Mouse (Mus musculus) ES-E14 (cell line): ENCODE results near the gene Stip1. TPM values are rescaled to one million over a fixed set of nuclear protein-coding genes. Genes with fewer than 3 reads are reported as not detected.
A peak's percentile ranks its signal among the peaks of the same experiment; 100 is the strongest.

Experiments
- DNase-seq: peaks from one replicate; pipeline ENCODE4 v3.0.0-alpha.2; 2013; ENCODE audit warnings: low read depth, low spot score
- H3K27ac ChIP-seq: 2 replicates; pipeline ENCODE4 v1.5.1; 2012; ENCODE audit warnings: low read depth, mild to moderate bottlenecking, low read length, moderate library complexity, mixed read lengths; ENCODE audit not compliant: poor library complexity, insufficient read depth, severe bottlenecking
- H3K36me3 ChIP-seq: 2 replicates; pipeline ENCODE4 v1.6.1; 2012; ENCODE audit warnings: mild to moderate bottlenecking, low read length, moderate library complexity, mixed read lengths; ENCODE audit not compliant: control insufficient read depth, poor library complexity, insufficient read depth, severe bottlenecking
- H3K4me1 ChIP-seq, 2 experiments: fragments of 150-350 bp in 1 of 2; sonication (generic) in 1 of 2; 2 replicates each; pipeline ENCODE4 v1.6.1; 2012; ENCODE audit warnings: low read length in 2 of 2, mild to moderate bottlenecking in 1 of 2, mixed read lengths in 1 of 2; ENCODE audit not compliant: control insufficient read depth in 2 of 2, insufficient read depth in 2 of 2, poor library complexity in 1 of 2
- H3K4me3 ChIP-seq, 2 experiments: fragments of 150-350 bp in 1 of 2; sonication (generic) in 1 of 2; 2 replicates each; pipeline ENCODE4 v1.5.1; 2012; ENCODE audit warnings: low read length in 2 of 2, low read depth in 1 of 2, mild to moderate bottlenecking in 1 of 2, mixed read lengths in 1 of 2; ENCODE audit not compliant: insufficient read depth in 1 of 2, poor library complexity in 1 of 2, severe bottlenecking in 1 of 2
- H3K9ac ChIP-seq: 2 replicates; pipeline ENCODE4 v1.6.1; 2012; ENCODE audit warnings: low read depth, mild to moderate bottlenecking, low read length, mixed read lengths; ENCODE audit not compliant: poor library complexity, insufficient read depth, severe bottlenecking
- H3K9me3 ChIP-seq: fragments of 150-350 bp; sonication (generic); 2 replicates; pipeline ENCODE4 v1.6.1; 2012; ENCODE audit warnings: low read depth, mild to moderate bottlenecking, low read length; ENCODE audit not compliant: control insufficient read depth, insufficient read depth
- CHD2 ChIP-seq: IDR thresholded peaks from 2 replicates; pipeline ENCODE4 v1.6.1; 2014; ENCODE audit warnings: mild to moderate bottlenecking, low read depth, low read length, inconsistent platforms
- HCFC1 ChIP-seq: IDR thresholded peaks from 2 replicates; pipeline ENCODE4 v1.6.1; 2012; ENCODE audit warnings: low read length, inconsistent platforms, borderline replicate concordance; ENCODE audit not compliant: insufficient read depth
- MAFK ChIP-seq: IDR thresholded peaks from 2 replicates; pipeline ENCODE4 v1.6.1; 2014; ENCODE audit warnings: mild to moderate bottlenecking, low read depth, low read length, inconsistent platforms; ENCODE audit not compliant: insufficient read depth
- ZC3H11A ChIP-seq: IDR thresholded peaks from 2 replicates; pipeline ENCODE4 v1.6.1; 2012; ENCODE audit warnings: low read depth, mild to moderate bottlenecking, inconsistent platforms, low read length, borderline replicate concordance
- ZNF384 ChIP-seq: IDR thresholded peaks from 2 replicates; pipeline ENCODE4 v1.6.1; 2012; ENCODE audit warnings: low read depth, low read length, inconsistent platforms
- in situ Hi-C, 2 experiments: fragments of 600-800 bp; cut with MboI; formaldehyde crosslinking; loops; one replicate each; pipeline ENCODE4 v1.15.1; 2025; ENCODE audit warnings: low sequenced_read_pairs in 2 of 2, inconsistent platforms in 1 of 2; ENCODE audit not compliant: unreplicated experiment in 2 of 2
- total RNA-seq: library from RNA; depleted of rRNA; stranded (reverse); fragments of 300-350 nt; gene quantifications from 2 replicates; pipeline ENCODE4 v1.2.3, GENCODE M21; 2012

Gene Stip1
- total RNA-seq, 1 experiment: 280 TPM

GRCm38 (mm10) chr19:7041171-7041570 is 1.4 kb upstream of the Stip1 start:
- no peak for DNase-seq
- H3K4me3 ChIP-seq: peak overlapping the region in 1 of 2 experiments; percentile 88; a peak in 2 of 4 replicates
- no peaks in the 10 kb centered on the region for H3K9me3 ChIP-seq
- TF ChIP-seq ZNF384: peak; percentile 38; the same call in 1 of the 2 replicates
- no peak for TF ChIP-seq ZC3H11A
- TF ChIP-seq CHD2: no peak
- TF ChIP-seq MAFK: no peak
- TF ChIP-seq HCFC1: no peak
- H3K27ac ChIP-seq: no peak overlapping the region
- in situ Hi-C loops: no loop called here
- no peak overlapping the region for H3K9ac ChIP-seq
- no peaks in the 10 kb centered on the region; the same call in 1 of the 2 replicates for H3K36me3 ChIP-seq
- no peaks in the 10 kb centered on the region; a peak in 1 of 4 replicates for H3K4me1 ChIP-seq

- H3K27ac ChIP-seq: peak overlapping the region; percentile 61
- DNase-seq: no peak
- peak overlapping the region; percentile 88 for H3K9ac ChIP-seq
- H3K4me1 ChIP-seq: no peaks in the 10 kb centered on the region; a peak in 1 of 4 replicates
- no peaks in the 10 kb centered on the region for H3K9me3 ChIP-seq
- in situ Hi-C loops: no loop called here
- H3K4me3 ChIP-seq: peak overlapping the region; percentile 75 to 88
- TF ChIP-seq HCFC1: no peak
- no peak for TF ChIP-seq ZNF384
- no peak for TF ChIP-seq MAFK
- no peak for TF ChIP-seq ZC3H11A
- TF ChIP-seq CHD2: no peak
- H3K36me3 ChIP-seq: no peaks in the 10 kb centered on the region; the same call in 1 of the 2 replicates
These were observed 917 bp upstream of the Stip1 start for GRCm38 (mm10) chr19:7040637-7041130.

GRCm38 (mm10) chr19:7039088-7039720 is 563 bp downstream of the Stip1 start:
- Histone ChIP-seq H3K27ac (peak overlapping the region; percentile 76), H3K4me1 (no peaks in the 10 kb centered on the region; a peak in 1 of 4 replicates), H3K9ac (peak overlapping the region; percentile 85), H3K36me3 (peaks cover 10% of the 10 kb centered on the region), H3K4me3 (peak overlapping the region; percentile 93 to 97), H3K9me3 (no peaks in the 10 kb centered on the region)
- in situ Hi-C loops: no loop called here
- no peak for DNase-seq
- no peak for TF ChIP-seq ZNF384
- no peak for TF ChIP-seq HCFC1
- TF ChIP-seq MAFK: no peak
- no peak for TF ChIP-seq ZC3H11A
- peak; percentile 14; the same call in 1 of the 2 replicates for TF ChIP-seq CHD2

GRCm38 (mm10) chr19:7034006-7034405 is 5.8 kb downstream of the Stip1 start:
- no peak overlapping the region for H3K4me3 ChIP-seq
- no peak for TF ChIP-seq HCFC1
- no peak for TF ChIP-seq ZNF384
- TF ChIP-seq ZC3H11A: no peak
- no peak for TF ChIP-seq MAFK
- TF ChIP-seq CHD2: no peak
- H3K4me1 ChIP-seq: peaks cover 0 to 2% of the 10 kb centered on the region in 2 experiments; a peak in 1 of 4 replicates
- in situ Hi-C loops: no loop called here
- DNase-seq: no peak
- no peaks in the 10 kb centered on the region for H3K9me3 ChIP-seq
- H3K36me3 ChIP-seq: peaks cover 52% of the 10 kb centered on the region
- no peak overlapping the region for H3K9ac ChIP-seq
- H3K27ac ChIP-seq: no peak overlapping the region
